Mouse (Mus musculus): ENCODE results near the gene Phf21a.

Gene Phf21a

GRCm38 (mm10) chr2:92312542-92312941 is 219.6 kb downstream of the Phf21a start:
- no peak for DNase-seq

DNA sequence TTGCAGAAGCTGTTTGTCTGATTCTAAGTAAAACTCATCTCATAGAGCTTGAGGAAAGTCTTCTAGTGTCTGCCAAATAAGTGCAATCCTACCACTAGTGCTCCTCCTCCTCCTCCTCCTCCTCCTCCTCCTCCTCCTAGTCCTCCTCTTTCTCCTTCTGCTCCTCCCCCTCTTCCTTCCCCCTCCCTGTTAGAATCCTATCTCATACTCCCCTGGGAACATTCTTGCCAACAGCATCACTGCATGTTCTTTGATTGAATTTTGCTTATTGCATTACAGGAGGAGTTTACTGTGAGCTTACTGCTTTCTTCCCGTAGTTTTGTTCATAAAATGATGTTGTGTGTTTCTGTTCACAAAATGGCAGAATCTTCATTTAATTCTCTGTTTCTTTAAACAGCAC is 221.1 kb downstream of the Phf21a start:
- DNase-seq = no peak

DNA sequence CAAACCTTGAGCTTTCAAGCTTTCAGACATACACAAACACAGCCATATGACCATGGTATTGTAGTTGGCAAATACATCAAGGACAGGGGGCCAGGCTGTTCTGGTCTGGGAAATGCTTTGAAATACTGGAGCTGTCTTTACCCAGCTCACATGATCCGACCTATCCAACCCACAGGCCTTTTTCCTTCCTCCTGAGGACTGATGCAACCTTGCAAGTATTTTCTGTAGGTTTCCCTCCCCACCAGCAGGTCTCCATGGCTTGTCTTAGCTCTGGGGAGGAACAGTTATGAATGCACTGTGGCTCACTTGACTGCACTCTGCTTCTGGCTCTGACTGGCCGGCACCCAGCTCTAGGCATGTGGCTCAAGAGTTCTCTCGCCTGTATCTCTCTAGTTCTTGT is 223.7 kb downstream of the Phf21a start:
- peak in 1 of 2 experiments; percentile 29 for DNase-seq

DNA sequence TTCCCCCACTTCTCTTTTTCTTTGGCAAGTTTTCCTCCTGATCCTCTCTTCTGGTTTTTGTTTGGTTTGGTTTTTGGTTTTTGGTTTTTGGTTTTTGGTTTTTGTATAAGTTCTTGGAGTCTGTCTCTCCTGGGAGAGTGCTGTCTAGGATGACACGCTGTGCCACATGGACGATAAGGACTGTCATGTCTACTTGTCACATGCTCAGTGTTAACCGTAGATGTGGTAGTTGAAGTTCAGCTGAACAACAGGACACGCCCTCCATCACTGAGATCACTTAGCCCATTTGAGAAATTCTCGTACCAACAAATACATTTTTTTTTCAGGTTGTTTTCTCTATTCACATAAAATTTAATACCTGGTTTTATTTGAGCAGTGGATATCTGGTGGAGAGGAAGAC is 224.3 kb downstream of the Phf21a start:
- DNase-seq = no peak

GRCm38 (mm10) chr2:92322669-92323068 is 229.8 kb downstream of the Phf21a start:
- DNase-seq = peak; percentile 31 to 52

- DNase-seq = no peak
Measured at GRCm38 (mm10) chr2:92325676-92326075, 232.8 kb downstream of the Phf21a start.

DNA sequence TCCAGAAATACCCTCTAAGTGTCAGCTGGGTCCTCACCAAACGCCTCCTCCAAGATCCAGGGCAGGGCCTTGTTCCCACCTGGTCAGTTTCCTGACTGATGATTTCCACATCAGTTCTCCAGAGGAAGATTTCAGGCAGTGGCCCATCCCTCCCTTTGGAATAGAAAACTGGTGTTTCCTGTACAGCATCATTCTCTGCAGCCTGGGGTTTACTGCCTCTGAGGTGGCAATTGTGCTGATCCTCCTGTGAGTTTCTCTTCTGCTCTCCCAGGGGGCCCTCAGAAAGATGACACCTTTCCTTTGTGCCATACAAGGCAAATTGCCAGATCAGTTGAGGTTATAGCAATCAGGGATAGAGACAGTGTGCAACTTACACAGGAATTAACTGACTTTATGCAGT is 233.3 kb downstream of the Phf21a start:
- no peak for DNase-seq

- DNase-seq = no peak
Measured at GRCm38 (mm10) chr2:92327601-92328000, 234.7 kb downstream of the Phf21a start.

DNA sequence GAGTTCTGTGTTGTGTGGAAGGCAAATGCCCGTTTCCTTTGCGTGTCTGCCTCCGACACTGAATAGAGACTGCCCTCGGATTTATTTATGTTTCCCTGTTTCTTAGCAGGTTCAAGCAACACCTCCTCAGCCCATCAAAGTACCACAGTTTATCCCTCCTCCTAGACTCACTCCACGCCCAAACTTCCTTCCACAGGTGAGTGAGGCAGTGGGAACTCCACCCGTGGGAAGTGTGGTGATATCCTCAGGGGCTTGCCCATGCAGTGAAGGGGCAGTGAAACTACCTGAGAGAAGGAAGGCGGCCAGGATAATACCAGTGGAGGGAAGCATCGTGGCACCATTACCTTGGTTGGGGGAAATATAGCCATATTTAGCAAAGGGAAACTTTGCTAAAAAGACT is 235.3 kb downstream of the Phf21a start:
- no peak for DNase-seq

DNA sequence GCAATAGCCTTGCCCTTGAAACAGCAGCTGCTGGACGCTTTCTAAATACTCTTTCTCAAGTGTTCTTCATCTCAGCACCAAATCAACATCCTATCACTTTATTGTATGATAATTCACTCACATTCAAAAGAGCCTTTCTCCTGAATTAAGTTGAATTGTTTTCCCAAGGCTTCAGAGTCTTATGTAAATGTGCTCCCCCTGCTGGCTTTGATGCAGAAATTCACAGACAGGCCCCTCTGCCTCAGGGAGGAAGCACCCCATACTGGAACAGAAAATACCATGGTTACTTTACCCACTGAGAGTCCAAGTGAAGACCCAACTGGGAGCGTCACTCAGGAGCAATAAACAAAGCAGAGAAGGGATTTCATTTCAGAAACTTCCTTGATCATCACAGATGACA is 237.9 kb downstream of the Phf21a start:
- DNase-seq = peak; percentile 27 to 51

GRCm38 (mm10) chr2:92331410-92331809 is 238.5 kb downstream of the Phf21a start:
- peak; percentile 54 to 77 for DNase-seq

- DNase-seq = no peak
Measured at GRCm38 (mm10) chr2:92331871-92332270, 239.0 kb downstream of the Phf21a start.

DNA sequence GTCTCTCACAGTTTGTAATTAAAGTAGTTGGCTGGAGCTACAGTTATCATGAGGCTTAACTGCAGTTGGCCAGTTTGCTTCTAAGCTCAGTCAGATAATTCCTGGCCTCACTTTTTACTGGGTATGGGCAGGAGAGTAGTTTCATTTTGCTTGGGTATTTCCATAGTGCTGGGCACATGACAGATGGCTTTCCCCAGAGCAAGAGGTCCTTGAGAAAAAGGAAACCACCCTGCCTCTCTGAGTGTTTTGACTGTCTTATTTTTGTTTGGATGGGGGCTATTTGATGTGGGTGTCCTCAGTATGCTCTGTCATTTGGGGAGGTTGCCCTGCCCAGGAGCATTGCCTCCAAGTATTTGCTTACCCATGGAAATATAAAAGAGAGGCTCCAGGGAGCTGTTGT is 249.5 kb downstream of the Phf21a start:
- DNase-seq = no peak

DNA sequence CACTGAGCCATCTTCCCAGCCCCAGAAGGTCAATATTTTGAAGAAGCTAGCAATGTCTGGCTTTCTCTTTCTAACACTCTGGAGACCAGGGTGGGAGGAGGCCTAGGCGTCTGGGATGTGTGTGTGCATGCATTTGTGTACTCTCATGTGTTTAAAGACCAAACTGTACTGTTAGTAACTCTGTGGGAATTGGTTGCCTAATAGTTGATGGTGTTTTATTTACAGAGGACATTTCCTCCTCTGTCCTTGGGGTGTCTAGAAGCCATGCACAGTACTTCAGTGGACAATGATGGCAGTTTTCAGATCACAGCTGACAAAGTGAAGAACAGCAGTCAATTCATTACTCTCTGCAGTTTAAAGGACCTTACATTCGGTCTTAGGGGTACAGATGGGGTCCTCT is 254.3 kb downstream of the Phf21a start:
- no peak for DNase-seq

- no peak for DNase-seq
Measured at GRCm38 (mm10) chr2:92349589-92350425, 256.9 kb downstream of the Phf21a start.

GRCm38 (mm10) chr2:92350686-92351085 is 257.8 kb downstream of the Phf21a start:
- no peak for DNase-seq

DNA sequence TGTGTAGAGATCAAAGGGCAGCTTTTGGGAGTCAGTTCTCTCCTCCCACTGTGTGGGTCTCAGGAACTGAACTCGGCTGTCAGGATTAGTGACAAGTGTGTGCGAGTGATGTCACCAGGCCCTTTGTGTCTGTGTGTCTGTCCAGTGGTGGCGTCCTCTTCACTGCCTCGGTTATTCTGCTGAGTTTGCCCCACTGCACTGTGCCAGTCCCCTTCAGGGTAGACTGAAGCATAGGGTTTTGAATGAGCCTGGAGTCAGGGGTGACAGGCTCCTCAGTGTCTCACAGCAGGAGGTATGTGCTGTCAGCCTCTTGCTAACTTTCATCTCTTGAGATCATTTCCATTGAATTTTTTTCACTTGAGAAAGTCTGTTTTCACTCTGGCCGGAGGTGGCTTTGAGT is 260.5 kb downstream of the Phf21a start:
- no peak for DNase-seq

GRCm38 (mm10) chr2:92354224-92354623 is 261.3 kb downstream of the Phf21a start:
- no peak for DNase-seq

DNA sequence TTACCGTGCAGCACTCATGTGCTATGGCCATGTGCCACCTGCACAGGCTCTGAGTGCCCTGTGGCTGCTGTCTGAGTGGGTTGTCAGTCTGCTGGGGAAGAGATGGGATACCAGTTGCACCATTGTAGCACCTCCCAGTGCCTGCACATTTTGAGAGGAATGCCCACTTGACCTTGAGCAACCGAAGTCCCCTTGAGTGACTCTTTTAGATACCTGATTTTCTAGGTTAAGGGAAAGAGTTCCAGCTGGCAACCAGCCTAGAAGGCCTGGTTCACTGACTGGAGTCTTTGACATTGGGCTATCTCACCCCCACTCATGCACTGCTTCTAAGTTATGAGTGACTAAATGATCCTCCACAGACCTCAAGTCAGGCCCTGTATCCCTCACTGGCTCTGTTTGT is 266.4 kb downstream of the Phf21a start:
- DNase-seq = peak; percentile 30 to 55

GRCm38 (mm10) chr2:92360186-92360823 is 267.4 kb downstream of the Phf21a start:
- DNase-seq = peak; percentile 49 to 59

DNA sequence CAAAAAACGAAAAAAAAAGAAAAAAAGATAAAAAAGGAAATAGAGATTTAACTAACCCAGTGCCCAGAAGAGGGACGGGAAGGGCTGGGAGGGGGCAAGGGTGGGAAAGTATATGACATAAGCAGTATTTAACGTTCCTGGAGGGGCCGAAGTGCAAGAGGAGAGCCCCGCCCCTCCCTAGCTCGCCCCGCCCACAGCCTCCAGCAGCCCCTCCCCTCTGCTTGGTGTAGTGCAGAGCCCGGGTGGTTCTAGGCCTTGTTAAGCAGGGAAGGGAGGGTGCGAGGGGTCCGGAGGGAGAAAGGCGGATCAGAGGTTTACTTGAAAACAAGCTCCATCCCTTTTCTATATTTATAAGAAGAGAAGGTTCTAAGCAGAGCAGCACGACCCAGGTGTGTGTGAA is 268.0 kb downstream of the Phf21a start:
- peak in 1 of 2 experiments; percentile 29 for DNase-seq

DNA sequence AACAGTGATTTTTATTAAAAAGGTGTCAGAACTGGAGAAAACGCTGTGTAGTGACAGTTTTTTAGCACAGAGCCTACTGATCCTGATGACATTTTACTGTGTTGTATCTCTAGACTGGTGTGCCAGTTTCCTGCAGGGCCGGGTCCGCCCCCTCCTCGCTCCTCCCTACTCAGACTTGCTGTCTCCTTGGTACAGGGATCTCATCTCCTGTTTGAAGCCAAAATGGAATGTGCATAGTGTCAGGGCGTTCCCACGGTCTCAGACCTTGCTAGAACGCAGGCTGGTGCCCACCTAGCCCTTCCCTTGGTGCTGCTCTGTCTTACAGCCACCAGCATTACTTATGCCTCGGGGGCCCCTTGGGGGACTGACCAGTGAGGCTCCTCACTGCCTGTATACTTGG is 268.9 kb downstream of the Phf21a start:
- DNase-seq = no peak

GRCm38 (mm10) chr2:92362571-92363228 is 269.8 kb downstream of the Phf21a start:
- no peak for DNase-seq

DNA sequence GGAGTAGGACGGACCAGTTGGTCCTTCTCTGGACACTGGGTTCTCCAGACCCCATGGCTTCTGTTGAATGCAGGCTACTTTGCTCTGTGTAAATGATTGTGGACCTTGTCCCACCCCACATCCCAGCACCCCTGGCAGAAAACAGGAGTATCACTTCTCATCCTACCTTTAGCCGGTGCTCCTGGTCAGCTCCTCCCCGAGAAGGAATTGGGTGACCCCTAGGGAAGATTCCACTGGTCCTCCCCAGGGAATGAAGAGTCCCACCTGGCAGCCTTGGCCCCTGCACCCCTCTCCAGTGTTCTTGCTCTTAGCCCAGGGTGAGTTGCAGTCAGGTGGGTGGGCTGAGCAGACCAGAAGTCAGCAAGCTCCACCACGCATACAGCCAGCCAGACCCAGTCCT is 271.2 kb downstream of the Phf21a start:
- no peak for DNase-seq

Measured in cerebellum, postnatal 25 days (tissue).